ENCODE assay signal across 22 mouse cellular contexts in the genomic region with DNA sequence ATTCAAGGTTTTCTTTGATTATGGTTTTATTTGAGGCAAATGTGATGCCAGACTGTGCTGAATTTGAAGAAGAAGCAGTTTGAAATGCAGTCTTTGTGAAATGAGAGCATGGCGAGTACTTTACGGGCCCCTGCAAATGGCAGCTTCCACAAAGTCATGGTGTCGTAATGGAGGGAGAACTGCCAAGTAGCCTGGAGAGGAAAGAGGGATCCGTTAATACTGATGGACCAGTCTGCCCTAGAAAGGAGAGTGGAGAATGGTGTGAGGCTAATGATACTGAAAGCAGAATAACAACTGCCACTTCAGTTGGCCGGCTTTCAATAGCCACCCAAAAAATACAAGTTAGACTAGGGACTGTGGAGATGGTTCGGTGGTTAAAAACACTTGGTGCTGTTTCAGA.
DNase-seq lines count a peak whose midpoint lies in the region; ATAC-seq and TF ChIP-seq lines count a peak whose summit lies in the region.
"Had no signal": no experiment of that assay in that cellular context is flagged by ENCODE, and none has a peak within 500 bp of the region (broad histone marks: within the 10 kb centered on the region; RNA-seq: fewer than 3 reads in every experiment).

No protein-coding gene starts in this region.

- H3K27me3 ChIP-seq in hindbrain, embryonic 14.5 days (ENCODE audit: control insufficient read depth, insufficient read depth, low read length): no peaks in the 10 kb centered on the region
- H3K27me3 ChIP-seq in hindbrain, embryonic 12.5 days: no peaks in the 10 kb centered on the region
- no peaks in the 10 kb centered on the region for H3K27me3 ChIP-seq in forebrain, embryonic 14.5 days (replicated peaks; ENCODE audit: control insufficient read depth, insufficient read depth, low read length)
- no peaks in the 10 kb centered on the region for H3K27me3 ChIP-seq in forebrain, postnatal 0 days (ENCODE audit: insufficient read depth, low read length)
- H3K27me3 ChIP-seq: heart, embryonic 13.5 days; hindbrain, embryonic 15.5 days; intestine, embryonic 15.5 days; stomach, embryonic 15.5 days had no signal

- no peak overlapping the region for H3K9ac ChIP-seq in hindbrain, embryonic 14.5 days
- no peak overlapping the region for H3K9ac ChIP-seq in hindbrain, embryonic 12.5 days
- no peak overlapping the region for H3K9ac ChIP-seq in forebrain, embryonic 14.5 days (ENCODE audit: low read length)
- H3K9ac ChIP-seq in forebrain, postnatal 0 days: no peak overlapping the region
- H3K9ac ChIP-seq: heart, embryonic 13.5 days; hindbrain, embryonic 15.5 days; intestine, embryonic 15.5 days; stomach, embryonic 15.5 days had no signal

- H3K36me3 ChIP-seq in hindbrain, embryonic 14.5 days (replicated peaks; ENCODE audit: control insufficient read depth, insufficient read depth): no peaks in the 10 kb centered on the region
- no peaks in the 10 kb centered on the region for H3K36me3 ChIP-seq in hindbrain, embryonic 12.5 days
- H3K36me3 ChIP-seq in forebrain, embryonic 14.5 days (ENCODE audit: control insufficient read depth, insufficient read depth, low read length): no peaks in the 10 kb centered on the region
- H3K36me3 ChIP-seq in forebrain, postnatal 0 days (ENCODE audit: insufficient read depth): no peaks in the 10 kb centered on the region
- H3K36me3 ChIP-seq: heart, embryonic 13.5 days; hindbrain, embryonic 15.5 days; intestine, embryonic 15.5 days; limb, embryonic 10.5 days; stomach, embryonic 15.5 days had no signal

- H3K4me2 ChIP-seq in hindbrain, embryonic 14.5 days (replicated peaks): no peak overlapping the region
- no peak overlapping the region for H3K4me2 ChIP-seq in hindbrain, embryonic 12.5 days (replicated peaks)
- no peak overlapping the region for H3K4me2 ChIP-seq in forebrain, embryonic 14.5 days (ENCODE audit: low read length)
- no peak overlapping the region for H3K4me2 ChIP-seq in forebrain, postnatal 0 days (ENCODE audit: low read depth)
- H3K4me2 ChIP-seq: heart, embryonic 13.5 days; hindbrain, embryonic 15.5 days; intestine, embryonic 15.5 days; midbrain, embryonic 11.5 days; stomach, embryonic 15.5 days had no signal

- no peak for TF ChIP-seq CTCF in forebrain, postnatal 0 days (IDR thresholded peaks at IDR 0.05; ENCODE audit: low read depth)

- whole genome bisulfite sequencing in hindbrain, embryonic 14.5 days: 88% methylated on average over 6 of the region's 6 CpGs
- WGBS in hindbrain, embryonic 12.5 days: 91% methylated on average over 6 of the region's 6 CpGs
- 37% methylated on average over 6 of the region's 6 CpGs for WGBS in forebrain, embryonic 14.5 days
- 30% methylated on average over 6 of the region's 6 CpGs for WGBS in forebrain, postnatal 0 days

- no peaks in the 10 kb centered on the region for H3K9me3 ChIP-seq in hindbrain, embryonic 14.5 days (ENCODE audit: control insufficient read depth, low read length)
- no peaks in the 10 kb centered on the region for H3K9me3 ChIP-seq in hindbrain, embryonic 12.5 days (replicated peaks)
- no peaks in the 10 kb centered on the region for H3K9me3 ChIP-seq in forebrain, embryonic 14.5 days (replicated peaks; ENCODE audit: control insufficient read depth, low read length)
- H3K9me3 ChIP-seq in forebrain, postnatal 0 days (ENCODE audit: low read length): no peaks in the 10 kb centered on the region
- H3K9me3 ChIP-seq: heart, embryonic 13.5 days; hindbrain, embryonic 15.5 days; intestine, embryonic 15.5 days; limb, embryonic 10.5 days; stomach, embryonic 15.5 days had no signal

- peak; percentile 14; the same call in 1 of the 2 replicates for ATAC-seq in hindbrain, embryonic 14.5 days (ENCODE audit: low FRiP score)
- ATAC-seq in hindbrain, embryonic 12.5 days (ENCODE audit: low FRiP score): no peak
- ATAC-seq in forebrain, embryonic 14.5 days: peak; percentile 95
- ATAC-seq in forebrain, postnatal 0 days: peak; percentile 54; the same call in 1 of the 2 replicates
- ATAC-seq: intestine, embryonic 15.5 days had no signal

- no peak overlapping the region for H3K4me3 ChIP-seq in hindbrain, embryonic 14.5 days (replicated peaks; ENCODE audit: low read length)
- H3K4me3 ChIP-seq in hindbrain, embryonic 12.5 days: no peak overlapping the region
- H3K4me3 ChIP-seq in forebrain, embryonic 14.5 days (ENCODE audit: low read depth, low read length): no peak overlapping the region
- H3K4me3 ChIP-seq in forebrain, postnatal 0 days (ENCODE audit: low read depth, low read length): no peak overlapping the region
- H3K4me3 ChIP-seq: heart, embryonic 13.5 days; hindbrain, embryonic 15.5 days; intestine, embryonic 15.5 days; limb, embryonic 10.5 days; stomach, embryonic 15.5 days had no signal

- no peak overlapping the region for H3K27ac ChIP-seq in hindbrain, embryonic 14.5 days
- H3K27ac ChIP-seq in hindbrain, embryonic 12.5 days: no peak overlapping the region
- H3K27ac ChIP-seq in forebrain, embryonic 14.5 days (ENCODE audit: low read depth, low read length): peak overlapping the region; percentile 41; the same call in 1 of the 2 replicates
- H3K27ac ChIP-seq in forebrain, postnatal 0 days (ENCODE audit: low read depth, low read length): no peak overlapping the region
- H3K27ac ChIP-seq: heart, embryonic 13.5 days; hindbrain, embryonic 15.5 days; intestine, embryonic 15.5 days; limb, embryonic 10.5 days; macrophage; stomach, embryonic 15.5 days had no signal

- H3K4me1 ChIP-seq in hindbrain, embryonic 14.5 days (replicated peaks; ENCODE audit: control insufficient read depth, insufficient read depth, low read length): no peaks in the 10 kb centered on the region
- H3K4me1 ChIP-seq in hindbrain, embryonic 12.5 days: no peaks in the 10 kb centered on the region
- H3K4me1 ChIP-seq in forebrain, embryonic 14.5 days (ENCODE audit: control insufficient read depth, insufficient read depth, low read length): no peaks in the 10 kb centered on the region
- no peaks in the 10 kb centered on the region for H3K4me1 ChIP-seq in forebrain, postnatal 0 days (ENCODE audit: insufficient read depth)
- H3K4me1 ChIP-seq: hindbrain, embryonic 15.5 days; intestine, embryonic 15.5 days; limb, embryonic 10.5 days; stomach, embryonic 15.5 days had no signal

- no peak for DNase-seq in hindbrain, embryonic 14.5 days (ENCODE audit: low spot score)
- peak; percentile 13 for DNase-seq in lung, postnatal 10 days
- no peak for DNase-seq in lung, adult 18-20 months
- DNase-seq in forebrain, embryonic 14.5 days (ENCODE audit: low spot score): peak; percentile 90
- peak; percentile 54 for DNase-seq in forebrain, postnatal 0 days
- DNase-seq in c-Kit-positive CD71-positive TER-119-positive erythroid progenitor cells, embryonic 14.5 days (ENCODE audit: low spot score): no peak
- DNase-seq in thymus, postnatal 36 days: no peak
- DNase-seq: embryo, embryonic 11 days; gastrocnemius, postnatal 14 days; heart, adult 18-20 months; kidney, postnatal 36 days; lung, adult 2 months; retina, postnatal 1 day; thymus, adult 18-20 months had no signal

Comparison
In these comparisons a context has a peak if more than half of its experiments do, and no peak if none do; other contexts are left out.
1. DNase-seq: peak in lung, postnatal 10 days (single experiment), forebrain, embryonic 14.5 days (single experiment) and forebrain, postnatal 0 days (single experiment); none in hindbrain, embryonic 14.5 days (single experiment), lung, adult 18-20 months (0 of 2), c-Kit-positive CD71-positive TER-119-positive erythroid progenitor cells, embryonic 14.5 days (single experiment) and thymus, postnatal 36 days (0 of 2).